Mouse (Mus musculus): Measurements from ENCODE around the gene Sart1. TPM values are rescaled to one million over a fixed set of nuclear protein-coding genes. Genes with fewer than 3 reads are reported as not detected.
"Not testable (repeated sequence)": the region's sequence is repeated elsewhere in the genome, so short reads cannot be mapped to it uniquely, and the experiment has no call there.

Sart1 gene
- polyA plus RNA-seq, 2 experiments = 66.4 to 67.1 TPM

GRCm38 (mm10) chr19:5362186-5362585, 26.3 kb downstream of the Sart1 start:
- peaks cover 6% of the 10 kb centered on the region; the same call in 1 of the 2 replicates for H3K4me1 ChIP-seq (ENCODE audit: control insufficient read depth, insufficient read depth, low read length)
- H3K36me3 ChIP-seq (ENCODE audit: control insufficient read depth, insufficient read depth, low read length) = peaks cover 22% of the 10 kb centered on the region
- H3K9me3 ChIP-seq (ENCODE audit: control insufficient read depth, low read length) = no peaks in the 10 kb centered on the region
- H3K4me3 ChIP-seq (replicated peaks; ENCODE audit: low read length) = no peak overlapping the region
- H3K4me2 ChIP-seq (replicated peaks; ENCODE audit: low read depth, low read length, severe bottlenecking) = no peak overlapping the region
- ATAC-seq (ENCODE audit: low FRiP score, low read depth) = no peak
- H3K27me3 ChIP-seq (ENCODE audit: control insufficient read depth, insufficient read depth, low read length) = no peaks in the 10 kb centered on the region
- WGBS = 84% methylated on average over 2 of the region's 2 CpGs
- no peak for DNase-seq (ENCODE audit: low spot score)
- TF ChIP-seq POLR2A (IDR thresholded peaks at IDR 0.05; ENCODE audit: borderline replicate concordance, extremely low read depth, insufficient read depth, insufficient read length) = no peak
- H3K9ac ChIP-seq (ENCODE audit: low read depth, low read length, severe bottlenecking) = no peak overlapping the region
- H3K27ac ChIP-seq (replicated peaks; ENCODE audit: low read depth, low read length) = no peak overlapping the region

GRCm38 (mm10) chr19:5356080-5356479, 32.4 kb downstream of the Sart1 start:
- no peaks in the 10 kb centered on the region for H3K9me3 ChIP-seq (ENCODE audit: control insufficient read depth, low read length)
- no peak overlapping the region for H3K4me2 ChIP-seq (replicated peaks; ENCODE audit: low read depth, low read length, severe bottlenecking)
- ATAC-seq (ENCODE audit: low FRiP score, low read depth) (no peak), DNase-seq (ENCODE audit: low spot score) (no peak)
- H3K9ac ChIP-seq (ENCODE audit: low read depth, low read length, severe bottlenecking) = no peak overlapping the region
- H3K4me3 ChIP-seq (replicated peaks; ENCODE audit: low read length) = no peak overlapping the region
- no peak for TF ChIP-seq POLR2A (IDR thresholded peaks at IDR 0.05; ENCODE audit: borderline replicate concordance, extremely low read depth, insufficient read depth, insufficient read length)
- WGBS = no CpG with 5 or more reads among the region's 1 CpGs
- H3K36me3 ChIP-seq (ENCODE audit: control insufficient read depth, insufficient read depth, low read length) = no peaks in the 10 kb centered on the region
- H3K4me1 ChIP-seq (ENCODE audit: control insufficient read depth, insufficient read depth, low read length) = no peaks in the 10 kb centered on the region
- H3K27me3 ChIP-seq (ENCODE audit: control insufficient read depth, insufficient read depth, low read length) = no peaks in the 10 kb centered on the region
- no peak overlapping the region for H3K27ac ChIP-seq (replicated peaks; ENCODE audit: low read depth, low read length)

DNA sequence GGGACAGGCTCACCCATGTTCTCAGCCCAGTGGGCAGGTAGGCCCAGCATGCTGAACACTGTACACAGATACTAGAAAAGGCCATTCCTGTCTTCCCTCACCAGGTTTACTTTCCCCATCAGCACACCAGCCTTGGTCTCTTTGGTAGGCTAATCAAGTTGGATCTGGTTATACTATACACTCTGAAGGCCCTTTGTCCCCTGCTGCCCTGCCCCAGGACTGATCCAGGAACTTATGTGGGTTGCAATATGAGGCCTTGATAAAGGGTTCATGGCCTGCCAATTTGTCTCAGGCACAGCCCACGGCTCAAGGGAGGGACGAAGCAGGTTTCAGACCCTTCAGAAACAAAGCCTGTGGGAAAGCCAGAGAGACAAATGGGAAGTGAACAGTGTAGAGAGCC, 34.9 kb downstream of the Sart1 start:
- H3K27me3 ChIP-seq (ENCODE audit: control insufficient read depth, insufficient read depth, low read length) = no peaks in the 10 kb centered on the region
- TF ChIP-seq POLR2A (IDR thresholded peaks at IDR 0.05; ENCODE audit: borderline replicate concordance, extremely low read depth, insufficient read depth, insufficient read length) = no peak
- H3K4me2 ChIP-seq (replicated peaks; ENCODE audit: low read depth, low read length, severe bottlenecking) = no peak overlapping the region
- ATAC-seq (ENCODE audit: low FRiP score, low read depth) (no peak), DNase-seq (ENCODE audit: low spot score) (no peak)
- no peaks in the 10 kb centered on the region for H3K36me3 ChIP-seq (ENCODE audit: control insufficient read depth, insufficient read depth, low read length)
- 83% methylated on average over 2 of the region's 2 CpGs for WGBS
- H3K4me1 ChIP-seq (ENCODE audit: control insufficient read depth, insufficient read depth, low read length) = no peaks in the 10 kb centered on the region
- no peak overlapping the region for H3K27ac ChIP-seq (replicated peaks; ENCODE audit: low read depth, low read length)
- H3K9ac ChIP-seq (ENCODE audit: low read depth, low read length, severe bottlenecking) = no peak overlapping the region
- no peaks in the 10 kb centered on the region for H3K9me3 ChIP-seq (ENCODE audit: control insufficient read depth, low read length)
- no peak overlapping the region for H3K4me3 ChIP-seq (replicated peaks; ENCODE audit: low read length)

GRCm38 (mm10) chr19:5349502-5349873, 39.0 kb downstream of the Sart1 start, which contains the start of gene Cst6:
TSS of gene Cst6 (minus strand) at chr19:5349574.
- H3K4me3 ChIP-seq (replicated peaks; ENCODE audit: low read length) = peak within 1 kb of the TSS; percentile 27
- DNase-seq (ENCODE audit: low spot score); H3K36me3 ChIP-seq (ENCODE audit: control insufficient read depth, insufficient read depth, low read length); H3K27me3 ChIP-seq (ENCODE audit: control insufficient read depth, insufficient read depth, low read length); ATAC-seq (ENCODE audit: low FRiP score, low read depth); H3K9me3 ChIP-seq (ENCODE audit: control insufficient read depth, low read length); H3K4me1 ChIP-seq (ENCODE audit: control insufficient read depth, insufficient read depth, low read length); H3K27ac ChIP-seq (replicated peaks; ENCODE audit: low read depth, low read length): not testable (repeated sequence)
- peak within 1 kb of the TSS; percentile 47 for H3K4me2 ChIP-seq (replicated peaks; ENCODE audit: low read depth, low read length, severe bottlenecking)
- H3K9ac ChIP-seq (ENCODE audit: low read depth, low read length, severe bottlenecking) = peak within 1 kb of the TSS; percentile 54
- 59% methylated on average over 6 of the region's 6 CpGs for WGBS

DNA sequence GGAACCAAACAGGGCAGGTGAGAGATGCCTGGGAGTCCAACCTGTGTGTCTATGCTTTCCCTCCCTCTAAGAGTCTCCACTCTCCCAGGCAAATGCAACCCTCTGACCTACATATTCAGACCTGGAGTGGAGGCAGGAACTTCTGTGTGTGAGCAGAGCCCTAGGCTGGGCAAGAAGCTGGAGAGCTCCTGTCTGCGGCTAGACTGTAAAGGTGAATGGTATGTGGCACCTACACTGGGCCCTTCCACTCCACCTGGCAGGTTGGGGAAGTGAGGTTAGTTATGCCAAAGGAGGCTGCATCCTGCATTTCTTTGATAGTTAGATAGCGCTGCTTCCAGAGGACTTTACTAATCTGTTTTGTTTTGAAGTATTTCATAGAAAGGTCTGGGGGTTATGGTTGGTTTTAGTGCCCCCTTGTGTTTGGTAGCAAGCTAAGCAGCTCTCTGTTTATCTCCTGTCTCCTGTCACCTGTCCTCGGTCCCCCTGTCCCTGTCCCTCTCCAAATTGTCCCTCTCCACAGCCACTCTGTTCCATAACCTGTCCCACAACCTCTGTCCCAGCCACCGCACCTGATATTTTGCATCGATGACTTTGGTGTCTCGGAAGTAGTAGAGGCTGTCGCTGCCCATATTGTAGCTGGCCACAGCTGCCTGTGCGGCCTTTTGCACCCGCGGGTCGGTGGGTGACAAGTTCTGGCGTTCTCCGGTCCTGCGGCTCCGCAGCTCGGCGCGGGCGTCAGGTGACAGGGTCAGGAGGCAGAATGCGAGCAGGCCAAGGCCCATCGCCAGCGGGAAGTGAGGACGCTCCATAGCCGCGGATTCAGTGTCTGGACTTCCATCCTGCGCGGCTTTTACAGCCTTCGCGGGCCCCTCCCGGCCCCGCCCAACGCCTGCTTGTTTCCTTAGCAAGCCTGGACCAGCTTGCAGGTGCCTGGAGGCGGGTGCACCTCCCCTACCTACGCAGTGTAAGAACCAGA, 39.7 kb downstream of the Sart1 start:
- DNase-seq (ENCODE audit: low spot score) (peak; percentile 42), ATAC-seq (ENCODE audit: low FRiP score, low read depth) (no peak)
- 4% methylated on average over 32 of the region's 34 CpGs for WGBS
- H3K4me1 ChIP-seq (ENCODE audit: control insufficient read depth, insufficient read depth, low read length) = no peaks in the 10 kb centered on the region
- H3K4me2 ChIP-seq (replicated peaks; ENCODE audit: low read depth, low read length, severe bottlenecking) = peak overlapping the region; percentile 47
- H3K27ac ChIP-seq (replicated peaks; ENCODE audit: low read depth, low read length) = no peak overlapping the region
- peak overlapping the region; percentile 27 for H3K4me3 ChIP-seq (replicated peaks; ENCODE audit: low read length)
- H3K9ac ChIP-seq (ENCODE audit: low read depth, low read length, severe bottlenecking) = peak overlapping the region; percentile 54
- TF ChIP-seq POLR2A (IDR thresholded peaks at IDR 0.05; ENCODE audit: borderline replicate concordance, extremely low read depth, insufficient read depth, insufficient read length) = no peak
- H3K9me3 ChIP-seq (ENCODE audit: control insufficient read depth, low read length) = no peaks in the 10 kb centered on the region
- H3K36me3 ChIP-seq (ENCODE audit: control insufficient read depth, insufficient read depth, low read length) = no peaks in the 10 kb centered on the region
- H3K27me3 ChIP-seq (ENCODE audit: control insufficient read depth, insufficient read depth, low read length) = no peaks in the 10 kb centered on the region
